Mouse (Mus musculus) inflammation-experienced regulatory T-cells, adult 6 months (primary cell): ENCODE measurements around the gene Sox30. TPM values are rescaled to one million over a fixed set of nuclear protein-coding genes. Genes with fewer than 3 reads are reported as not detected.

Experiments
- ATAC-seq: one replicate; pipeline ENCODE4 v1.8.0; 2017
- polyA plus RNA-seq, 3 experiments: library from polyadenylated mRNA; unstranded; fragments of 100-300 nt; shearing (Covaris generic); gene quantifications; one replicate each; pipeline ENCODE4 v1.2.1; 2017

The Sox30 gene
- under 1 TPM in 1 of 3 experiments, not detected in 2; 0.21 TPM for polyA plus RNA-seq

DNA sequence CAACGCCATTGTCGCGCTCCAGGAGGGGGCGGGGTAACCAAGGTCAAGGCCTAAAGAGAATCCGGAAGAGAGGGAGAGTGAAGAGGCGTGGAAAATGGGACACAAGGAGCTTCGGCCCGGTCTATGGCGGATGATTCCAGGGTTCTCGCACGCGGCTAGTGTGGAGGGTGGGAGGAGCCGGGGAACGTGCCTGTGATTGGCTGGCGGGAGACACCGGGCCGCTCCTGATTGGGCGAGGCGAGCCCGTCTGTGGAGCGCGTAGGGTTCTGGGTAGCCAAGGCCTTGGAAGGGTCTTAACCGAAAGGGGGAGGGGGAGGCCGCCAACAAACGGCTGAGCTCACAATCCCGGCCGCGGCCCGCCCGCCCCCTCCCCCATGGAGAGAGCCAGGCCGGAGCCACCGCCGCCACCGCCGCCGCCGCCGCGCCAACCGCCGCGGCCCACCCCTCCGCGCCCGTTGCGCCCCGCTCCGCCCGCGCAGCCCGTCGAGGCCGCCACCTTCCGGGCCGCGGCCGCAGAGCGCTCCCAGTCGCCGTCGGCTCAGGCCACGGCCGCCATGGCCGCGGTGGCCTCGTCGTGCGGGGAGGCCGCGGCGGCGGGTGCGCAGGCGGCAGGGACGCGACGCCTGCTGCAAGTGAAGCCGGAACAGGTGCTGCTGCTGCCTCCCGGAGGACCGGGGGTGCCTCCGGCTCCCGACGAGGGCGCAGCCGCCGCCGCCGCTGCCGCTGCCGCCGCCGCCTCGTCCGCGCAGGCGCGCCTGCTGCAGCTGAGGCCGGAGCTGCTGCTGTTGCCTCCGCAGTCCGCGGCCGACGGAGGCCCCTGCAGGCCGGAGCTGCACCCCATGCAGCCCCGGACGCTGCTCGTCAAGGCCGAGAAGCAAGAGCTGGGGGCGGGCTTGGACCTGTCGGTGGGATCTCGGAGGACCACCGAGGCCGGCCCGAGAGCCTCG, at the start of gene Sox30:
Gene Sox30 (plus strand): TSS at position 365 of the 947 bp plus-strand sequence.
- ATAC-seq, result peak; percentile 25

DNA sequence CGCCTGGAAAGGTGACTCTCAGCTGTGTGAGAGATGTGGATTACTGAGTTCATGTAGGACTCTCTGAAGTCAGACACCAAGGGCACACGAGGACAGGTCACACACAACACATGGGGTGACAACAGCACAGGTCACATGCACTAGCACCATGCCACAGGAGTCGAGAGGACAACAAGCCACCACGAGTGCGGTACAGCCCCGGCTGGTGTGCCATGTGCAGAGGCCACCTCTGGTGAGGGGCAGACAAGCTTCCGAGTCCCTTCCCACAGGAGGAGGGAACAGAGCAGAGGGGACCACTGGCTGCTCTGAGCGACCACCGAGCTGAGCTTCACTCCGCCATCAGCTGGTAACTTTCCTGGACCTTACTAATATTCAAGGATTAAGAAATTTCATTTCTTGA, 47.3 kb upstream of the Sox30 start:
- ATAC-seq, result no peak

DNA sequence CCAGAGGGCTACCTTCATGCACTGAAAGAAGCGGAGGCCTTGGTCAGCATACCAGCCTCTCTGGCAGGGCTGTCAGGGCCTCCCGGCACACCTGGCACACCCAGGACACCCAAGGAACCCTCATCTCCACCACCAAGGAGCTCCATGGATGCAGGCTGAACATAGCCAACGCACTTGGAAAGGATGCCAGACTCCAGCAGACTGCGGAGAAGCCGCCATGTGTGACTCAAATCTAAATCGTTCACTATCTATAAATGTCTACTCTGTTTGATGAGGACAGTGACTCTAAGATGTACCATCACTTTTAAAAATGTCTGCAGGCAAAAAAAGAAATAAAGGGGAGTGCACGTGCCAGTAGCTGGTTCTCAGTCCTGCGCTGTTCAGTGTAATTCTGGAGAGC, 42.6 kb upstream of the Sox30 start:
- no peak for ATAC-seq

DNA sequence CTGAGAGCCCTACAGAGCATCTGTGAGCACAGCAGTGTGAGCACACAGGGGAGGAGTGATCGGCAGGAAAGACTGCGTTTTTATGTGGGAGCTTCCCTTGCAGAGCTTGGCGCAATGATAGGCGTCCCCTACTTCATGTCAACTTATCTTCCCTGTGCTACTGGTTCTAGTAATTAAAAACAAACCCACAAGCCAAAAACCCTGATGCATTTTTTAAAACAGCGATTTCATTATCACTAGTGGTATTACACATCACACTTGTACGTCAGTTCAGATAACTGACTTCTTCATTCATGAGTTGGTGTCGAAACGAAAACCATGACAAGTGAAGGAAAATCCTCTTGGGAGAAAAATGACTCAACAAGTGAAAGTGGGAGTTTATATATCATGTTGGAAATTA, 41.2 kb upstream of the Sox30 start:
- ATAC-seq, result no peak

DNA sequence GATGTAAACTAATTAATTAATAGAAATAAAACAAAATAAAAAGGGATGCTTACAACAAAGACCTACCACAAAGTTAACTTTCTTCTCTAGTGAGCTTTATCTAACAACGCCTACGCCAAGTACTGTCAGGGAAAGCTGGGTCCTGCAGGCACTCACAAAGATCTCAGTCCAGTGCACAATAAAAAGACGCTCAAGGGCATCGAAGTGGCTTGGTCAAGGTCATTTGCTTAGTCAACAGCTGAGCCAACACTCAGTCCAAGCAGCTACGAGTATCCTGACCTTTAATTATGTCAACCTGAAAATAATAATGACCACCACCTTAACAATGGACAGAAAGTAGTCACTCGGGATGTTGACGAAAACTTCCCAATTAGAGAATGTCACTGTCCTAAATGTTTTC, 37.8 kb upstream of the Sox30 start:
- ATAC-seq, result no peak

DNA sequence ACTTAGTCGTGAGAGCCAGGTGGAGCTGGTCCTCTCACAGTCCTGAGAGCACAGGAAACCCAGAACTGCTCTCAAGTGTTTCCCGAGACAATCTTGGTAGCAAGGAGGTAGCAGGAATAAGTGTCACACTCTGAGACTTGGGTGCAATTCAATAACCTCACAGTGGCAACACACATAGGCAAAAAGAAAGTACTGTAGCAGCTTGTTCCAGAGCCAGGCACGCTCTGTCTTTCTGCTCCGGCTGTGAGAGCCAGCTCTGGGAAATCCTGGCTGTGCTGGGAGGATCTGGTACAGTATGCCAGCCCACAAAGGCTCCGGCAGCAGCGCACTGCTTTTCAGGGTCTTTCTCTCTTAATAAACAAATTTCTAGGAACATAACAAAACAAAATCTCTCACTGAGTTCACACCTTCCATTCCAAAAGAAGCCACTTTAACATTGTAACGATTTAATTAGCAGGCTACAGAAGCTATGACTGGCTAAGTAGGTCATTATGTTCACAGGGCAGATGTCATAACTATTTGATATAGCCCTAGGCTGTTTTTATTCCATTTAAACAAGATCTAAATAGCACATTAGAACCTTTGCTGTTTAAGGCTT, 36.9 kb upstream of the Sox30 start:
- ATAC-seq, result no peak

DNA sequence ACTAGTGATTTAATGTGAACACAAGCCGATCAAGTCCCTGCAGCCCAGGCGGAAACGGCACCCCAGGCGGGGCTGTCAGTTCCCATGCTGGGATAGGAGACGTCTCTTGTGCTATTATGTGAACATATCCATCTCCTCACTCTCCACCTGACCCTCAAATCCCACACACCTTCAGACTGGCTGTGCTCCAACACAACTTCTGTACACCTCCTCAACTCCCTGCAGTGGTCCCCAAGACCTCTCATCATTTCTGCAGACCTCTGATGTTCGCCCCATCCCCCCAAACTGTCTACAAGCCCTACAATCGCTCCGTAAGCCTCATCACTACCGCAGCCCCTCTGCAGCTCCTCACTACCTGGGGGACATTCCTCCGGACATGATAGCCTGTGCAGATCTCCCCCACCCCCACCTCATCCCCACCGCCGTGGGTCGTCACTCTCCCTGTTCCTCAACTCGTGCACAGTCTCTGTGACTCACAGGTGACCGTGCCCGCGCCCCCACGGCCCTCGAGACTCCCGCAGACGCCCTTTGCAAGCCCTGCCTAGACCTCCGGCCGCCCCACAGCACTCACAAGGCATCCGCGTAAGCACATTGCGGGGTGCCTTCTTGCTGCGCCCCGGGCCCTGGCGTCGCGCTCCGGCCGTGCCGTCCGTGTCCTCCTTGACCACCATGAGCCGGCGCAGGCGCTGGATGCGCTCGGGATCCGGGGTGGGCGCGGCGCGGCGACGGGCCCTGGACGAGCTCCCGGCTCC, 36.0 kb upstream of the Sox30 start:
- ATAC-seq, result peak; percentile 24

DNA sequence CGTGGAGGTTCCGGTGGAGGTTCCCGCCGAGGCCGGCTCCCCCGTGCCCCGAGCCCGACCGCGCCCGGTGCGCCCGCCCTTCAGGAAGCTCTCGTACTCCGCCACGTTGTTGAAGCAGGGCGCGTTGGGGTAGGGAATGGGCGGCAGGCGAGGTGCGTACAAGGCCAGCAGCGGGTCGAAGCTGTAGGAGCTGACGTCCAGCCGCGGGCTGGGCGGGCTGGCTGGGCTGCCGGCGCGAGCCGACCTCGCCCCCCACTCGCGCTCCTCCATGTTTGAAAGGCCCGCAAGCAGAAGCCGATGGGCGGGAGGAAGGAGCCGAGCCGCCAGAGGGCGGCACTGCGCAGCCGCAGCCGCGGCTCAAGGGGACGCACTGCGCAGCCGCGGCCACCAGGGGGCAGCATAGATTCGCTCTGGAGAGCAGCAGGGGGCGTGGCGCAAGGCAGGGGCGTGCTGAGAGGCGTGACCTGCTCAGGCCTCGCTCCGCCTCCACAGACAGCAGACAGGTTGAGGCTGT, 35.4 kb upstream of the Sox30 start, which contains the start of gene Lsm11:
Gene Lsm11 (minus strand): TSS at position 293 of the 514 bp plus-strand sequence.
- peak; percentile 96 for ATAC-seq

DNA sequence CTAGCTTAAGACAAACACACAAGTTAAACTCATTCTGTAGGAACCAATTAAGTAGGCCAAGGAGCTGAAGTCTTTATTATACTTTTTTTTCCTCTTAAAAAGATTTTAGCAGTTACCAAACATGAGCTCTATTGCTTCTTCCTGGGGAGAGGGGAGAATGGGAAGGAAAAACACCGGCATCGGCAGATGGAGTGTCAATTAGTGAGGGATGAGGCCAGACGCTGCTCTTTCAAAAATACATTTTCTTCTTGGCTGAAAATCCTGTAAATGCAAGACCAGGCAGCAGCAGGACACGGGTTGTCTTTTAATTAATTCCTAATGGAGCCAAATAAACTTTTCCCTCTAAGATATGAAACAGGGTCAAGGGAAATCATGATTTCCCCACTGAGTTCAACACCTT, 33.3 kb upstream of the Sox30 start:
- ATAC-seq, result no peak

DNA sequence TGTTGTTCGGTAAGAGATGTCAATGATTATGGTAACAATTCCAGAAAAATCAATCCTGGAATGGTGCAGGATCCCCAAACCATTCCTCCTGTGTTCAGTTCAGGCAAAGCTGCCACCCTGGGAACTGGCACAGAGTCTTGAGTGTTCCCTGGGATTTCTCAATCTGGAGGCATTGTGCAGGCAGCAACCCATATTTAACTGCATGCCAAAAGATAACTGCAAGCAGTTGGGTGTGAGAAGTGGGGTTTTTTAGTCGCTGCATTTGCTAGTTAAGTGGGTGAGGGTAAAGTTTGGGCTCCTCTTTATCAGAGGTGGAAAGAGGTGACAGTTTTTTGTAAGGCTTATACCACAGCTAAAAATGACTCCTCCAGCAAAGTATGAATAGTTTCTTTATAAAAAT, 32.6 kb upstream of the Sox30 start:
- no peak for ATAC-seq

DNA sequence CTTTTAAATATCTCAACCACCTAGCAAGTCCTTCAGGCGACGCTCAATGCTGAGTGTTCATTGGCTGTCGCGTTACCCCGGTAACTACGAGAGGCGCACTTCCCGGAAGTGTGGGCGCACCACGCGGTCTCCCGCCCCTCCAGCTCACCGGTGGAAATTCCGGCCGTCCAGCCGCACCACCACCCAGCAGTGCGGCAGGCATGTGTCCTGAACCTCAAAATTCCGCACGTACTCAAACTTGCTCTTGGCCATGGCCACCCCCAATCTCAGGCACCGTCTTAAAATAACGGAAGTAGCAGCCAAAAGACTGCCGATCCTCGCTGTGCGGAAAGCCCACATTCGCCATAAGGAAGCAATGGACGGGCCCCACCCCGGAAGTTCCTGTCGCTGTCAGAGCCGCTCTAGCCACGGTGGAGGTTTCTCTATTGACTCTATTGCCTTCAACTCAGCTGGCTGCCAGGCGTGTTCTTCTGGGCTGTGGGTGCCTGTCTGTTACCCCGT, 24.9 kb upstream of the Sox30 start, which contains the start of gene Thg1l:
Gene Thg1l (minus strand): TSS at position 368 of the 501 bp plus-strand sequence.
- peak; percentile 97 for ATAC-seq

DNA sequence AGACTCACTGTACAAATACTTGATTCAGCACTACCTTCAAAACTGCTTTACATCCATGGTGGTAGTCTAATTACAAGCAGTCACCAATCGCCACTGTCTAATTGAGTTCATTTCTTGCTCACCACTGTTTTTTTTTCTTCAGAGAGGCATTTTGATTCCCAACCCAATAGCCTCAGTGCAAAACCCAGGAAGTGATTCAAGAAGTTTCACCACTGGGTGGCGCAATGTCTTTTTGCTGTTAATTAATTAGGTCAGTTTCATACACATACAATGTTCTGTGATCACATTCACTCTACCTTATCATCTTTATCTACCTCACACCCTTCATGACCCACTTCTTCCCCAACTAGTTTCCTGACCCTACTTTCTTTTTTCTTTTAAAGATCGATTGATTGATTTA, 20.5 kb upstream of the Sox30 start:
- no peak for ATAC-seq

DNA sequence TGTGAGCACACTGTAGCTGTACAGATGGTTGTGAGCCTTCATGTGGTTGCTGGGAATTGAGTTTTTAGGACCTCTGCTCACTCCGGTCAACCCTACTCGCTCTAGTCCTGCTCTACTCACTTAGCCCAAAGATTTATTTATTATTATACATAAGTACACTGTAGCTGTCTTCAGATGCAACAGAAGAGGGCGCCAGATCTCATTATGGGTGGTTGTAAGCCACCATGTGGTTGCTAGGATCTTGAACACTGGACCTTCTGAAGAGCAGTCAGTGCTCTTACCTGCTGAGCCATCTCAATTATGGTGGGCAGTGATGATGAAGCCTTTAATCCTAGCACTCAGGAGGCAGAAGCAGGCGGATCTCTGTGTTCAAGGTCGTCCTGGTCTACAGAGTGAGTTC, 20.1 kb upstream of the Sox30 start:
- ATAC-seq, result no peak

DNA sequence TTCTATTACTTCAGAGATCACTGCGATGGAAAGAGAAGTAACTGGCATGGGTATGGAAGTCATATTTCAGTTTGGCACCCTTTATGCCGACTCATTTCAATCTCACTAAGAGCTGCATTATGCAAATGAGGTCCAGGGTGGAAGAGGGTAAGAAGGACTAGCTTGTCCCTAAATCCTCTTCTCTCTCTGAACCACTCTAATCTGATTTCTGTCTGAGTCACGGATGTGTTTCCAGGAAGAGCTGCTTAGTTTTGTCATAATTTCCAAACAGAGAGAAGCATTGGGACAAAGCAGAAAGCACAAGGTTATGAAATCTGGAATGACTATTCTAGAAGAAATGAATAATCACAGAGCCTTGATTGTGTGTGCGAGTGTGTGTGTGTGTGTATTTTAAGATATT, 13.2 kb upstream of the Sox30 start:
- ATAC-seq, result no peak

DNA sequence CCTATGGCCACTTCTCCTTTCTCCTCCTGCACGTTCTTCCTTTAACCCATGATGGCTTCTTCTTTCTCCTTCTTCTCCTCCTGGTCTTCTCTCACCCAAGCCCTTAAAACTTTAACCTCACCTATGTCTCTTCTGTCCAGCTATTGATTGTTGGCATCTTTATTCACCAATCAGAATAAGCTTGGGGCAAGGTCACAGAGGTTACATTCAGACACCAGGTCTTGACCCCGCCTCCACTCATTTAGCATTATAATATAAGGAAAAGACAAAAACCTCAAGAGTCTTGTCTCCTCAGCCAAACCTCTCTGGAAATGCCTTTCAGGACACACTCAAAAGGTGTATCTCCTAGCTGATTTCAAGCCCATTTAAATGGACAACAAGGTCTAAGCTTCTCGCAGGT, 11.6 kb upstream of the Sox30 start:
- ATAC-seq, result no peak

DNA sequence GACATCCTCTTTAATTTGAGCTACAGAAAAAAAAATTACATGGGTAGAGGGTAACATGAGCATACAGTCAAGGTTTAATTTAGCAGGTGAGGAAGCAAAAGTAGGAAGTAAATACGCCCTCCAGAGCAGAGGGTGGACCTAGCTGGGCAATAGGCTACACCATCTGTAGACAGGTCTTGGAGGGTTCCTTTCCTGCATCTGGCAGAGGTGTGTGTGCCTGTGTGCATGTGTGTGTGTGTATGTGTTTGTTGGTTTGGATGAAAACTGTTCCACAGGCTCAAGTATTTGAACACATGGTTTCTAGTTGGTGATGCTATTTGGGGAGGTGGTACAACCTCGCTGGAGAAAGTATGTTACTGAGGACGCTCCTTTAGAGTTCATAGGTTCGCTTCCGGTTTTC, 6.5 kb upstream of the Sox30 start:
- no peak for ATAC-seq

DNA sequence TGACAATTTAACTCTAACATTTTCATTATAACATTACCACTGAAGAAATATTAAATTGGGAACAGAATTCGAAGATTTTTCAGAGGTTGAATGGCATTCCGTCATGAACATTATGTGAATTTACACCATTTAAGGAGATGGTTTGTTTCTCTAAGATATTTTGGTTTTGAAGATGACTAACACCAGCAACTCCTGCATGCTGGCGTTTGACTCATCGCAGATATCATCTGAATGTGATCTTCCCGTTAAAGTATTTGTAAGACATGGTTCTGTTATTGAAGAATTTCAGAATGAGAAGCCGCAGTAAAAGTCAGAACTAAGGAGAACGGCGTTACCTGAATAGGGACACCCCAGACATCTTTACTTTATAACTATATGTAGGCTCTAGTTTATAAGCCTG, 5.6 kb upstream of the Sox30 start:
- no peak for ATAC-seq

DNA sequence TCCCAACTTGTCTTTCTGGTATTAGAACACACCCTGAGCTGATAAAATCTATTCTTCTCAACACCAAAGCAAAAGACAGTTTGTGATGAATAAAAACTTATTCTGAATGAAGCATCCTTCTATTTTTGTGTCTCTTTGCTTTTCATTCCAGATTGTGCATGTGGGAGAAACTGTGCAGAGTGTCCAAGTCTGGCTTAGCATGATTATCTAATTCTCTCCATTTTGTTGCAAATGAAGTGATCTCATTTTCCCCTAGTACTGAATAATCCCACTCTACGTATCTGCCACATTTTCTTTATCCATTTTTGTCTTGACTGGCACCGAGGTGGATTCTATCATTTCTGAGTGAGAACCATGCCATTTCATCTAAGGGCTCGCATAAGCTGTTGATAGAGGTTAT, 4.0 kb upstream of the Sox30 start:
- no peak for ATAC-seq

DNA sequence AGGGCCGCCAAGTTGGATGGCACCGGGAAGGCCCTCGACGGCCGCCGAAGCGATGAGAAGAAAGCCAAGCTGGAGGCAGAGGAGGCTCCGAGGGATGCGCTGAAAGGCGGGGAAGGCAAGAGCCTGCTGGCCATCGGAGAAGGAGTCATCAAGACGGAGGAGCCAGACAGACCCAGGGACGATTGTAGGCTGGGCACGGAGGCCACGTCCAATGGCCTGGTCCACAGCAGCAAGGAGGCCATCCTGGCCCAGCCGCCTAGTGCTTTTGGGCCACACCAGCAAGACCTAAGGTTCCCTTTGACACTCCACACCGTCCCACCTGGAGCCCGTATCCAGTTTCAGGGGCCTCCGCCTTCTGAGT, 763 bp downstream of the Sox30 start:
- ATAC-seq, result no peak

DNA sequence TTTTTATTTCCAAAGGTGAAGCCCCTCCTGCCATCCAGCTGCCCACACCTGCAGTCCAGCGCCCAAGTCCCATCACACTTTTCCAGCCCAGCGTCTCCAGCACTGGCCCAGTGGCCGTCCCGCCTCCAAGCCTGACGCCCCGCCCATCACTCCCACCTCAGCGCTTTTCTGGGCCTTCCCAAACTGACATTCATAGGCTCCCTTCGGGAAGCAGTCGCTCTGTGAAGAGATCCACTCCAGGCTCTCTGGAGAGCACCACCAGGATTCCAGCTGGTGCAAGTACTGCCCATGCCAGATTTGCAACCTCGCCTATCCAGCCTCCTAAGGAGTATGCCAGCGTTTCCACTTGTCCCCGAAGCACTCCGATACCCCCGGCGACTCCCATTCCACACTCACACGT, 11.5 kb downstream of the Sox30 start:
- no peak for ATAC-seq

DNA sequence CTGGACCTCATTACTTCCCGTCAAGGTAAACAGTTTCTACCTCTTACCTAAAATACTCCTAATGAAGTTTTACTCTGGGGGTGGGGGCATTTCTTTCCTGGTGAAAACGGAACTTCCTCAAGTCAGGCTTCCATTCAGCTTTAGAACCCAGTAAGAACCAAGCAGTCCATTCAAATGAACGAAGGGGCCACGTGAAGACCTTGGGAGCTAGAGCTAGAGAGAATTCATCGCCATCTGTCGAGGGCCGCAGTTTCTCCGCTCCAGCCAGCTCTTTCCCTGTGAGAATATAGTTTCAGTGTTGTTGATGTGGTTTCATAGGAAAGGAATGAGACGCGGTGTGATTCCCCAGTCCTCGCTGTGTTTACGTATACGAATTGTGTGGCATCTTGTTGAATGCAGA, 12.0 kb downstream of the Sox30 start:
- ATAC-seq, result no peak

DNA sequence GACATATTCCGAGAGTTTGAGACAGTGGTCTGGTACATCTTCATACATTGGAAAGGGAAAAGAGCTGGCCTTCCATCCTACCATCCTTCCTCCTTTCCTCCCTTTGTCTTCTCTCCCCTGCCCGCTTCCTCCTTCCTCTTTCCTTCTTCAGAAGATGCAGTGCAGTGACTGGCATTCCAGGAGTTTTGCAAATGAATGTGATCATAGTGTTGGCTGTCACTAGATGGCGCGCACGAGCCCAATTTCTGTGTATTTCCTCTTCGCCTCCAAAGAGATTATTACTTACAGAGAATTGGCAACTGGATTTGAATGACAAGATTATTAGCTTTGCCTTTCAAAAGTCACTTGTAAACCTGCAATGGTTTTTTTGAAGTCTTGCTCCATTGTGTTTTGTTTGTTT, 36.0 kb downstream of the Sox30 start:
- no peak for ATAC-seq

DNA sequence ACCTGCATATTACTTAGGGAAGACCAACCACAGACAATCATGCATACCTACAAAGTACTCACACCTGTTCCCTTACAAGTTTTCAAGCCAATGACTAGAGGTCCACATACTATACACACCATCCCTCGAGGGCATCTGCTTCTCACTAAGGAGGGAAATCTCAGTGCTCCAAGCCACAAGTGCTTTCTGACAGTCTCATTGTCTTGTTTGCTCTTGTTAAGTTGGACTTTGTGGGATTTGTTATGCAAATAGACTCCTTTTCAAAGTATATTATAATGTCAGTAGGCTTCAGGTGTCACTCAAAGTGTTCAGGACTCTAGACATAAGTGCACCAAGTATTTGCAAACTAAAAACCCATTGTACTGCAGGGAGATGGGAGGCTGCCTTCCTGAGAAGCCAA, 40.1 kb downstream of the Sox30 start:
- ATAC-seq, result no peak
